Mouse (Mus musculus) neural tube, embryonic 15.5 days (tissue): ENCODE measurements at regions not wholly inside any gene's neighbourhood (a gene's known extent, or its start where the extent isn't known, plus 50 kb on each side); places are given as distances from the start of the nearest gene placed in this dataset.
A peak's percentile ranks its signal among the peaks of the same experiment; 100 is the strongest.

Experiments used
- ATAC-seq: fragments of 200-750 bp; cut with Nextera tagmentation; 2 replicates; pipeline ENCODE4 v1.8.0; 2017; ENCODE audit warnings: mild to moderate bottlenecking, moderate TSS enrichment, moderate library complexity; ENCODE audit not compliant: low FRiP score
- H3K27ac ChIP-seq: fragments of 300-500 bp; sonication (generic); replicated peaks from 2 replicates; pipeline ENCODE4 v1.5.1; 2015; ENCODE audit warnings: mild to moderate bottlenecking, inconsistent platforms
- H3K27me3 ChIP-seq: fragments of 300-500 bp; sonication (generic); replicated peaks from 2 replicates; pipeline ENCODE4 v1.6.1; 2015; ENCODE audit warnings: inconsistent platforms
- H3K36me3 ChIP-seq: fragments of 300-500 bp; sonication (generic); 2 replicates; pipeline ENCODE4 v1.6.1; 2015; ENCODE audit warnings: inconsistent platforms
- H3K4me1 ChIP-seq: fragments of 300-500 bp; sonication (generic); 2 replicates; pipeline ENCODE4 v1.6.1; 2015; ENCODE audit warnings: inconsistent platforms
- H3K4me2 ChIP-seq: fragments of 300-500 bp; sonication (generic); 2 replicates; pipeline ENCODE4 v1.6.1; 2015; ENCODE audit warnings: inconsistent platforms, mild to moderate bottlenecking, moderate library complexity
- H3K4me3 ChIP-seq: fragments of 300-500 bp; sonication (generic); replicated peaks from 2 replicates; pipeline ENCODE4 v1.5.1; 2015; ENCODE audit warnings: mild to moderate bottlenecking, inconsistent platforms
- H3K9ac ChIP-seq: fragments of 300-500 bp; sonication (generic); replicated peaks from 2 replicates; pipeline ENCODE4 v1.6.1; 2015; ENCODE audit warnings: mild to moderate bottlenecking, inconsistent platforms
- H3K9me3 ChIP-seq: fragments of 300-500 bp; sonication (generic); replicated peaks from 2 replicates; pipeline ENCODE4 v1.6.1; 2016; ENCODE audit warnings: inconsistent platforms
- WGBS: fragments of 180-500 bp; shearing (Covaris S2); methylation state at CpG from one replicate; pipeline ENCODE4 v1.1.7; 2015; ENCODE audit warnings: mixed read lengths; 5-methylcytosine and 5-hydroxymethylcytosine counted together

DNA sequence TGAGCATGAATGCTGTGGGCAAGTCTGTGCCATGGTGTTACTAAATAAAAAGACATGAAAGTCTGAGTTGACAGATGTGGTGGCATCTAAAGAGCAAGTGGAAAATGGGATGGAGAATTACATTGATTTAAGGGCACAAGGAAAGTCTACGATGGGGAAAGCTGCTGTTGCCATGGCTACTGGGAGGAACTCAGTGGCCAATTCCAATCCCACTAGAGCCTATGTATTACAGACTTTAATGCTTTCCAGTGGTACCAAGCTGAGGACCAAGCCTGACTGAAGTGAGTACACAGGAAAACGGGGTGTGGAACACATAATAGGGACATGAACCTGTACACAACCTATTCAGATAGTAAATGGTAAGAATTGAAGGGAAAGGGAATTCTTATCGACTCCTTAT lies 654.9 kb downstream of the Trib2 start:
- H3K9ac ChIP-seq = no peak overlapping the region
- H3K4me3 ChIP-seq = no peak overlapping the region
- no peaks in the 10 kb centered on the region for H3K27me3 ChIP-seq
- no peak overlapping the region for H3K27ac ChIP-seq
- H3K9me3 ChIP-seq = no peaks in the 10 kb centered on the region
- no peaks in the 10 kb centered on the region for H3K36me3 ChIP-seq
- WGBS = 53% methylated on average over 3 of the region's 3 CpGs
- H3K4me2 ChIP-seq = no peak overlapping the region
- ATAC-seq = peak; percentile 50; the same call in 1 of the 2 replicates
- no peaks in the 10 kb centered on the region for H3K4me1 ChIP-seq

DNA sequence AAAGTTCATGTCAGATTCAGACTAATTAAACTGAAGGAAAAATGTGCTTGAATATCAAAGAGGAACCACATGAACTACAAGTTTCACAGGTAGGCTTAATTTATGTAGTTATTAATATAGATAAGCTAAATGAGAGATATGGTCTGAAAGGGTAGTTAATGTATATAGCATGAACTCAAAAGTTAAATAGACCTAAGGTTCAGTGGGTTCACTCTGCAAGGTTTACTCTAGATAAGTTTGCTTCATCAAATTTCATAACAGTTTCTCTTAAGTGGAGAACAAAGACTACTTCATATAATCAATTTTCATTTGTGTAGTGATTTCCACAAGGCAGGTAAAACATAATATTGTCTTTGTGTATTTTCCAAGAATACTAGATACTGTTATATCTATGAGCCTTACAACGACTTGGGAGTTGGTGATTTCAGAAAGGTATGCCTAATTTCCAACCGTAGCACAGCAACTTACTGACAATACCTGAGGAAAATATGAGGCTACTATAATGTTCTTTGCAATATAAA lies 656.2 kb downstream of the Trib2 start:
- no peak overlapping the region for H3K27ac ChIP-seq
- H3K4me2 ChIP-seq = no peak overlapping the region
- H3K36me3 ChIP-seq = no peaks in the 10 kb centered on the region
- no peaks in the 10 kb centered on the region for H3K4me1 ChIP-seq
- no peak for ATAC-seq
- H3K27me3 ChIP-seq = no peaks in the 10 kb centered on the region
- 93% methylated on average over 2 of the region's 2 CpGs for WGBS
- no peak overlapping the region for H3K9ac ChIP-seq
- no peaks in the 10 kb centered on the region for H3K9me3 ChIP-seq
- H3K4me3 ChIP-seq = no peak overlapping the region

DNA sequence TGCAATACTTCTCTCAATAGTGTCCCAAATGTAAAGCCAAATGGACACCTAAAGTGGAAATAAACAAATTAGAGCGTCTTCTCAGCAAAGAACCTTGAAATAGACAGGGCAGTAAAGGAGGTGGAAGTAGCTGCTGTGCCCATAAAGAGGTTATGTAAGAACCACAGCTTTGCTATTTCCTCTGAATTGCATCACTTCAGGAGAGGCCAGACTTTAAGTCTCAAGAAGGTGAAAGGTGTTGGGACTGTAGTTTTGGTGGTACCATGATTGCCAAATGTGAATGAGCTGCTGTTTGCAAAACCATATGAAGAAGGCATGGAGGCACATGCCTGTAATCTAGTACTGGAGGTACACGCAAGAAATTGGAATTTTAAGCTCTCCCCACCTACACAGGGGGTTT lies 670.3 kb downstream of the Trib2 start:
- no peak overlapping the region for H3K9ac ChIP-seq
- H3K4me2 ChIP-seq = no peak overlapping the region
- H3K9me3 ChIP-seq = no peaks in the 10 kb centered on the region
- no peaks in the 10 kb centered on the region for H3K27me3 ChIP-seq
- H3K4me3 ChIP-seq = no peak overlapping the region
- no peaks in the 10 kb centered on the region for H3K4me1 ChIP-seq
- ATAC-seq = no peak
- H3K27ac ChIP-seq = no peak overlapping the region
- WGBS = 83% methylated on average over 2 of the region's 2 CpGs
- H3K36me3 ChIP-seq = no peaks in the 10 kb centered on the region

DNA sequence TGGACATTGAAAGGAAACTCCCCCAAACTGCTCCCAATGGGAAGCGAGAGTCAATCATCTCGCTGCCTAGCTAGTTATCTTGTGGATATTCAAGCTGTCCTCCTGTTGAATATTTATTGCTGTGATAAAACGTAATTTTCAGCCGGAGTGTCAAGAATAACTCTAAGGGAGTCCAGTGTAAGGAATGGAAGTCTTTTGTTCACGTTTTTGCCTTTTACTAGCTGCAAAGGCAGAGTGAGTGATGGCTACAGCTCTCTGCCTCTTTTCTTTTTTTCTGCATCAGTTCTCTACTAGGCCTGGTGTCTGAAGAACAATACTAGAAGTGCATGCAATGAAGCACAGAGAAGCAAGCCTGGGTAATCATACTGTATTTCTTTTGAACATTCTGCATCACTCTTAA lies 679.7 kb downstream of the Trib2 start:
- WGBS = 14% methylated on average over 5 of the region's 5 CpGs
- no peaks in the 10 kb centered on the region for H3K27me3 ChIP-seq
- no peak overlapping the region for H3K27ac ChIP-seq
- no peak overlapping the region for H3K4me2 ChIP-seq
- H3K9me3 ChIP-seq = no peaks in the 10 kb centered on the region
- H3K4me1 ChIP-seq = no peaks in the 10 kb centered on the region
- H3K4me3 ChIP-seq = no peak overlapping the region
- H3K36me3 ChIP-seq = no peaks in the 10 kb centered on the region
- ATAC-seq = no peak
- H3K9ac ChIP-seq = no peak overlapping the region

DNA sequence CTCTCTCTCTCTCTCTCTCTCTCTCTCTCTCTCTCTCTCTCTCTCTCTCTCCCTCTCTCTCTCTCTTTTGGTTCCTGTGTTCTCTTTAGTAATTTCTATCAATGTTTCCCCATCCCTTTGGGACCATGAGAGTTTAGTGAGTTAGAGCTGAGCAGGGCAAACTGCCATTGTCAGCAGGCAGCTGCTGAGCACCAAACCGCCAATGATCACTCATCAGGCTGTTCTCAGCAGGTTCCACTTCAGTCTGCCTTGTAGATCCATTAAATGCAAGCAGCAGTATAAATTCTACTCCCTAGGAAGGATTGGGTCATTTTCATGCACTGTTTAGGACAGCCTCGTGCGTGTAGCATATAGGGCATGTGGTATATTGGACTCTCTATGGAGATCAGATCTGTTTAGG lies 692.5 kb downstream of the Trib2 start:
- Histone ChIP-seq H3K4me3 (no peak overlapping the region), H3K4me2 (no peak overlapping the region), H3K9me3 (no peaks in the 10 kb centered on the region), H3K36me3 (no peaks in the 10 kb centered on the region), H3K27ac (no peak overlapping the region), H3K4me1 (no peaks in the 10 kb centered on the region), H3K9ac (no peak overlapping the region), H3K27me3 (no peaks in the 10 kb centered on the region)
- WGBS = 30% methylated on average over 3 of the region's 3 CpGs
- ATAC-seq = peak; percentile 57

DNA sequence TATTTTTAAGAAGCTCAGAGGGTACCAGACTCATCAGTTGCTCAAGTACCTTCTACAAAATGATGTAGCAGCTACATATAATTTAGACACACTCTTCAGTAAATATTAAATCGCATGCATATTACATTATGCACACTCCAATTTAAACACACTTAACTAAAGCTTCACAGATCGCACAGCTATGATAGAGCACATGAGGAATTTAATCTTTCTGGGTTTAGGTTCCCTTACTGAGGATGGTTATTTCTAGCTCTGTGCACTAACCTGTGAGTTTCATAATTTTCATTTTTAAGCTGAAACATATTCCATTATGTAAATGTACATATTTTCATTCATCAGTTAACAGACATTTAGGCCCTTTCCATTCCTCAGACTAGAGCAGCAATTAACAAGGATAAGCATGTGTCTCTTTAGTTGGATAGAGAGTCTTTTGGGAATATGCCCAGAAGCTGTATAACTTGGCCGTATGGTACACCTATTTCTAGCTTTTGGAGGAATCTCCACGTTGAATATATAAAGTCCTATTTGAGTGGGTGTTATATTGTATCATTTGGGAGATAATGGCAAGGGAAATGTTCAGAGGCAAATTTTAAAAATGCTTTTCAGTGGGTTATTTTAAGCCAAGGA lies 694.0 kb downstream of the Trib2 start:
- H3K4me3 ChIP-seq = no peak overlapping the region
- no peaks in the 10 kb centered on the region for H3K36me3 ChIP-seq
- H3K9ac ChIP-seq = no peak overlapping the region
- no peaks in the 10 kb centered on the region for H3K4me1 ChIP-seq
- H3K9me3 ChIP-seq = no peaks in the 10 kb centered on the region
- no peak overlapping the region for H3K4me2 ChIP-seq
- no peaks in the 10 kb centered on the region for H3K27me3 ChIP-seq
- WGBS = 75% methylated on average over 4 of the region's 4 CpGs
- ATAC-seq = no peak
- no peak overlapping the region for H3K27ac ChIP-seq

DNA sequence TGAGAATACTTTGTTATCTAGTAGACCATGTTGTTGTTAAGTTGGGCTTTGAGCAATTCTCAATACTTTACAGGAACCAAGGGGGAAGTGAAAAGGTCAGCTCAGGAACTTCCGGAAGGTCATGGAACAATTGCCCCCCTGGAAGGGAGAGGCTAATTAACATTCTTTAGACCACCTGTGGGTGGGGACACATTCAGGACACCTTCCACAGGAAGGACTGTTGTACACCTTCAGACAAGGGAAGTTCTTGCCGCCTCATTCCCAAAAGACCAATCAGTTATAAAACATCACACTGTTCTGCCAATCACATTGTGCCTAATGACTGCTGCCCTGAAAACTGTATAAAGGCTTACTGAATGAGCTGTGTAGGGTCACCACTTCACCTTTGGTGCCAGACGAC lies 701.2 kb downstream of the Trib2 start:
- H3K4me3 ChIP-seq = no peak overlapping the region
- H3K9ac ChIP-seq = no peak overlapping the region
- H3K4me2 ChIP-seq = no peak overlapping the region
- H3K27ac ChIP-seq = no peak overlapping the region
- no peak for ATAC-seq
- no peaks in the 10 kb centered on the region for H3K36me3 ChIP-seq
- 0 out of 2 replicates have a peak, but pooled peaks cover 2% of the 10 kb centered on the region for H3K9me3 ChIP-seq
- WGBS = 87% methylated on average over 3 of the region's 3 CpGs
- H3K4me1 ChIP-seq = no peaks in the 10 kb centered on the region
- H3K27me3 ChIP-seq = no peaks in the 10 kb centered on the region

DNA sequence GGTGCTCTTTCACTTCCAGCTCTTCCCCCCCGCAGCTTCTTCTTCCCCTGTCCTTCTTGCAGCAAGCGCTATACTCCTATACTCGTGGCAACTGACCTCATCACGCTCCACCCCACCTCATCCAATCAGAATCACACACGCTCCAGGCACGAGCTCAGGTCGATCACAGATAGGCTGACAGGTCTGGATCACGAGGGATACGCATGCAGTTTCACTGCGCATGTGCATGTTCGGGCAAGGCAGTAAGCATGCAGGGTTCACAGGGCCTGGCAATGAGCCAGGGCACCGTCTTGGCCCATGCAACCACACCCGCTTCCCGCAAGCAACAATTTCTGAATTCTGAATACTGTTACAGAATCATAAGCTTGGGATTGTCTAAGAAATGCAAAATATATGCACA lies 701.9 kb downstream of the Trib2 start:
- ATAC-seq = no peak
- no peak overlapping the region for H3K4me3 ChIP-seq
- 91% methylated on average over 14 of the region's 14 CpGs for WGBS

DNA sequence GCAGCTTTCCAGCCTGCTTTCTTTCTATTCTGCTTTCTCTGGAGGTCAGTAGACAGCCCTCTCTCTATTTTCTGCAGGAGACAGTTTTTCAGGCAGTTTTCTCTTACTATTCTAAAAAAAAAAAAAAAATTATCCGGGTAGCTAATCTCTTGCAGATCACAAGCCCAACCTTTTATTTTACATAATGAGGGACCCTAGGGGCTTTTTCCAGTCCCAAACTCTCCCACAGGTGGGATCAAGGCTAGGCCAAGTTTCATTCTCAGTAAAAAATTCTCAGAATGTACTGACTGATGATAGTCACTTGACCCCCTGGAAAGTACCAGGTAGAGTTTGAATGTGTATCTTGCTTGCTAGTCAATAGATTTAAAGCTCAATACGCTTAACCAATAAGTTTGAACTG lies 705.7 kb downstream of the Trib2 start:
- H3K4me2 ChIP-seq = no peak overlapping the region
- H3K9ac ChIP-seq = no peak overlapping the region
- H3K27ac ChIP-seq = no peak overlapping the region
- no peak for ATAC-seq
- H3K4me1 ChIP-seq = no peaks in the 10 kb centered on the region
- H3K27me3 ChIP-seq = no peaks in the 10 kb centered on the region
- no peaks in the 10 kb centered on the region for H3K36me3 ChIP-seq
- 0 out of 2 replicates have a peak, but pooled peaks cover 2% of the 10 kb centered on the region for H3K9me3 ChIP-seq
- 84% methylated on average over 2 of the region's 2 CpGs for WGBS
- no peak overlapping the region for H3K4me3 ChIP-seq

More for the DNA sequence above, 701.9 kb downstream of the Trib2 start:
- Histone ChIP-seq H3K4me2 (no peak overlapping the region), H3K27ac (no peak overlapping the region), H3K4me1 (no peaks in the 10 kb centered on the region), H3K9me3 (0 out of 2 replicates have a peak, but pooled peaks cover 2% of the 10 kb centered on the region), H3K27me3 (no peaks in the 10 kb centered on the region), H3K36me3 (no peaks in the 10 kb centered on the region), H3K9ac (no peak overlapping the region)

DNA sequence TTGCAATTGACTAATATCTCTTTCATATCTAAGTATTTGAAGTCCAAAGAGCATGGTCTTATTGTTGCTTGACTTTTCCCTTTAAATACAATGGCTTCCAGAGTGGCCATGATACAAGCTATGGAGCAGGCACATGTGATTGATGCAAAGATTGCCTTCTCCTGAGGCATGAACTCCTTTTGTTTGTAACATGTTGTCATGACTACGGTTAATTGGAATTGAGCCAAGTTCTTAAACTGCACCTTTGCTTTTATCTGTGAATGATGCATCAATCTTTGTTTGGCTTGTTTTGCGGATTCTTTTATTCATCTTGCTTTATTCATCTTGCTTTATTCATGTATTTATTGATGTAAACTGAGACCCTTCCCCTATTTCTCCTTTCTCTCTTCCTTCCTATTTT lies 711.8 kb downstream of the Trib2 start:
- no peaks in the 10 kb centered on the region for H3K4me1 ChIP-seq
- WGBS = 71% methylated on average over 2 of the region's 2 CpGs
- no peaks in the 10 kb centered on the region for H3K9me3 ChIP-seq
- no peak overlapping the region for H3K4me3 ChIP-seq
- ATAC-seq = no peak
- H3K36me3 ChIP-seq = no peaks in the 10 kb centered on the region
- no peak overlapping the region for H3K27ac ChIP-seq
- no peaks in the 10 kb centered on the region for H3K27me3 ChIP-seq
- H3K9ac ChIP-seq = no peak overlapping the region
- H3K4me2 ChIP-seq = no peak overlapping the region

DNA sequence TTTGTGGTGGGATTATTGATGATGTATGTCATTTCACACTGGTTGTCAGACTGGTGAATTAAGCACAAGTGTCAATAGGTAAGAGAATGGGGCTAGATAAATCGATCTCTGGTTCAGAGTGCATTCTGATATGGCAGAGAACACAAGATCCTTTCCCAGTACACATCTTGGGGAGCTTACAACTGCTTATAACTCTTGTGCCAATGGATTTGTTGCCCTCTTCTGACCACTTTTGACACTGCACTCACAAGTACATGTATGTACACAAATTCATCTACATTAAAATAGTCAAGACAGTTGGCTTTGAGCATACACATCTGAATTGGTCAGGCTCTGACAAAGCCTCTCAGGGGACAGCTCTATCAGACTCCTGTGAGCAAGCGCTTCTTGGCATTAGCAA lies 738.1 kb downstream of the Trib2 start:
- no peak overlapping the region for H3K9ac ChIP-seq
- H3K27ac ChIP-seq = no peak overlapping the region
- no peaks in the 10 kb centered on the region for H3K27me3 ChIP-seq
- 70% methylated on average over 2 of the region's 2 CpGs for WGBS
- ATAC-seq = no peak
- H3K9me3 ChIP-seq = no peaks in the 10 kb centered on the region
- no peaks in the 10 kb centered on the region for H3K36me3 ChIP-seq
- no peak overlapping the region for H3K4me3 ChIP-seq
- H3K4me1 ChIP-seq = no peaks in the 10 kb centered on the region
- no peak overlapping the region for H3K4me2 ChIP-seq

DNA sequence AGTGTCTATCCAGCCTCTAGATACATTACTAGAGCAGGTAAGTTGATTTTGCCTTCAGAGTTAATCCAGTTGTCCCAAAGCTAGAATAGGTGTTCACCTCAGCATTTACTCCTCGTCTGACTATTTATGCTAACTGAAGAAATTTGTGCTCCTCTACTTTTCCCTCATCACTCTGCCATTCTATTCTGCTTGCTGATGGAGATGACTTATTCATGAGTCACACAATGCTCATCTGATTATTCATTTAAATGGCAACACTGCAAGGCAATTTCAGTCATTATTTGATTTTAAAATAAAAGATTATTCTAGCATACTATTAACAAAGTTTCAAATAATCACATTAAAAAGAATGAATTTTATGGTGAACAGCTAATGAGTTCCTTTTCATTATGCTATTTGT lies 752.4 kb downstream of the Trib2 start:
- H3K9me3 ChIP-seq = no peaks in the 10 kb centered on the region
- no peak overlapping the region for H3K9ac ChIP-seq
- no peaks in the 10 kb centered on the region for H3K36me3 ChIP-seq
- ATAC-seq = no peak
- no peak overlapping the region for H3K4me3 ChIP-seq
- no peaks in the 10 kb centered on the region for H3K4me1 ChIP-seq
- H3K27ac ChIP-seq = no peak overlapping the region
- H3K4me2 ChIP-seq = no peak overlapping the region
- H3K27me3 ChIP-seq = no peaks in the 10 kb centered on the region
- 74% methylated on average over 1 of the region's 1 CpGs for WGBS
